Mouse (Mus musculus): ENCODE results near the gene Csnk1g2.

GRCm38 (mm10) chr10:80585581-80585980, 37.1 kb upstream of the Csnk1g2 start:
- TF ChIP-seq CTCF (conservative IDR thresholded peaks at IDR 0.05; ENCODE audit: insufficient read depth, insufficient read length, low read depth, low read length) (no peak), POLR2A (IDR thresholded peaks at IDR 0.05; ENCODE audit: low read depth, low read length) (no peak)

Data from kidney, adult 2 months (tissue).